Mouse (Mus musculus) small intestine, adult 2 months (tissue): Measurements from ENCODE around the gene Olfr23. TPM values are rescaled to one million over a fixed set of nuclear protein-coding genes. Genes with fewer than 3 reads are reported as not detected.
"Not testable (repeated sequence)": the region's sequence is repeated elsewhere in the genome, so short reads cannot be mapped to it uniquely, and the experiment has no call there.

Experiments used
- H3K27ac ChIP-seq: fragments of 200-500 bp; 2 replicates; pipeline ENCODE4 v1.5.1; 2012; ENCODE audit warnings: low read depth, low read length, control low read depth, inconsistent platforms; ENCODE audit not compliant: insufficient read depth
- H3K27me3 ChIP-seq: fragments of 200-500 bp; 2 replicates; pipeline ENCODE4 v1.6.1; 2012; ENCODE audit warnings: mild to moderate bottlenecking, moderate library complexity, low read length, inconsistent platforms; ENCODE audit not compliant: control insufficient read depth, insufficient read depth
- H3K36me3 ChIP-seq: fragments of 200-500 bp; 2 replicates; pipeline ENCODE4 v1.6.1; 2012; ENCODE audit warnings: mild to moderate bottlenecking, low read length, control low read depth, inconsistent platforms; ENCODE audit not compliant: control insufficient read depth, insufficient read depth
- H3K4me1 ChIP-seq: fragments of 200-500 bp; 2 replicates; pipeline ENCODE4 v1.6.1; 2012; ENCODE audit warnings: low read length, inconsistent platforms, mixed read lengths; ENCODE audit not compliant: control insufficient read depth, insufficient read depth, insufficient read length
- H3K4me3 ChIP-seq: fragments of 200-500 bp; 2 replicates; pipeline ENCODE4 v1.5.1; 2012; ENCODE audit warnings: low read depth, mild to moderate bottlenecking, control low read depth, inconsistent platforms, low read length, moderate library complexity
- CTCF ChIP-seq: fragments of 200-500 bp; IDR thresholded peaks from 2 replicates; pipeline ENCODE4 v1.5.1; 2012; ENCODE audit warnings: low read depth, mild to moderate bottlenecking, control low read depth, inconsistent platforms, low read length, moderate library complexity, mixed read lengths; ENCODE audit not compliant: insufficient replicate concordance, insufficient read length; ENCODE audit errors: extremely low read depth
- POLR2A ChIP-seq: fragments of 200-500 bp; IDR thresholded peaks from 2 replicates; pipeline ENCODE4 v1.6.1; 2012; ENCODE audit warnings: low read depth, mild to moderate bottlenecking, control low read depth, inconsistent platforms, low read length, moderate library complexity
- WGBS: fragments of 180-500 bp; shearing (Covaris S2); methylation state at CpG from one replicate; pipeline ENCODE4 v1.1.7; 2018; 5-methylcytosine and 5-hydroxymethylcytosine counted together
- polyA plus RNA-seq: library from polyadenylated mRNA; depleted of rRNA; stranded (reverse); fragments of >200 nt; gene quantifications from 2 replicates; pipeline ENCODE4 v1.2.3, GENCODE M21; 2012; rRNA removed

The Olfr23 gene
- polyA plus RNA-seq = not detected in 2 replicates

- TF ChIP-seq CTCF (no peak), POLR2A (no peak)
- Histone ChIP-seq H3K4me1 (no peaks in the 10 kb centered on the region), H3K4me3 (no peak within 1 kb of the TSS), H3K36me3 (no peaks in the 10 kb centered on the region), H3K27ac (no peak within 1 kb of the TSS), H3K27me3 (no peaks in the 10 kb centered on the region)
These were observed at the start of gene Olfr23 for GRCm38 (mm10) chr11:73936377-73936776. TSS of gene Olfr23 (plus strand) at chr11:73936677.

GRCm38 (mm10) chr11:73890671-73891070, 45.8 kb upstream of the Olfr23 start, which contains the start of gene Olfr394:
TSS of gene Olfr394 (minus strand) at chr11:73890771.
- H3K4me3 ChIP-seq = no peak within 1 kb of the TSS
- no peaks in the 10 kb centered on the region for H3K27me3 ChIP-seq
- no peaks in the 10 kb centered on the region for H3K4me1 ChIP-seq
- H3K36me3 ChIP-seq = no peaks in the 10 kb centered on the region
- TF ChIP-seq POLR2A = no peak
- TF ChIP-seq CTCF = no peak
- WGBS = 85% methylated on average over 1 of the region's 1 CpGs
- no peak within 1 kb of the TSS for H3K27ac ChIP-seq

- not testable (repeated sequence) for H3K4me1 ChIP-seq, H3K27me3 ChIP-seq, H3K4me3 ChIP-seq, H3K36me3 ChIP-seq, H3K27ac ChIP-seq
- 70% methylated on average over 4 of the region's 4 CpGs for WGBS
These were observed 27.3 kb upstream of the Olfr23 start, which contains the start of gene Olfr395 for GRCm38 (mm10) chr11:73909199-73909598. TSS of gene Olfr395 (minus strand) at chr11:73909299.

GRCm38 (mm10) chr11:73960517-73960916, 24.0 kb downstream of the Olfr23 start, which contains the start of gene Olfr397:
TSS of gene Olfr397 (plus strand) at chr11:73960817.
- no peak within 1 kb of the TSS for H3K4me3 ChIP-seq
- WGBS = 74% methylated on average over 1 of the region's 1 CpGs
- no peak for TF ChIP-seq POLR2A
- no peak for TF ChIP-seq CTCF
- no peaks in the 10 kb centered on the region for H3K4me1 ChIP-seq
- H3K36me3 ChIP-seq = no peaks in the 10 kb centered on the region
- no peak within 1 kb of the TSS for H3K27ac ChIP-seq
- no peaks in the 10 kb centered on the region for H3K27me3 ChIP-seq

GRCm38 (mm10) chr11:73990307-73990706, 53.8 kb downstream of the Olfr23 start, which contains the start of gene Olfr398:
TSS of gene Olfr398 (minus strand) at chr11:73990407.
- H3K4me3 ChIP-seq = no peak within 1 kb of the TSS
- TF ChIP-seq CTCF = no peak
- no peaks in the 10 kb centered on the region for H3K36me3 ChIP-seq
- no peaks in the 10 kb centered on the region for H3K27me3 ChIP-seq
- no peaks in the 10 kb centered on the region for H3K4me1 ChIP-seq
- no peak within 1 kb of the TSS for H3K27ac ChIP-seq

Other genes with a start within 250 kb of the Olfr23 start
- gene Zfp735, start 247.9 kb upstream of the Olfr23 start, polyA plus RNA-seq = not detected in 2 replicates
- gene Olfr389, start 156.0 kb upstream of the Olfr23 start, polyA plus RNA-seq = not detected in 2 replicates
- gene Olfr390, start 153.7 kb upstream of the Olfr23 start, polyA plus RNA-seq = not detected in 2 replicates
- gene Olfr391-ps, start 133.6 kb upstream of the Olfr23 start, polyA plus RNA-seq = not detected in 2 replicates
- not detected in 2 replicates for gene Olfr392, start 119.6 kb upstream of the Olfr23 start, polyA plus RNA-seq
- gene Olfr393, start 85.2 kb upstream of the Olfr23 start, polyA plus RNA-seq = not detected in 2 replicates
- not detected in 2 replicates for gene Olfr394, start 45.9 kb upstream of the Olfr23 start, polyA plus RNA-seq
- gene Olfr395, start 27.4 kb upstream of the Olfr23 start, polyA plus RNA-seq = not detected in 2 replicates
- not detected in 2 replicates for gene Olfr397, start 24.1 kb downstream of the Olfr23 start, polyA plus RNA-seq
- not detected in 2 replicates for gene Olfr398, start 53.7 kb downstream of the Olfr23 start, polyA plus RNA-seq
- not detected in 2 replicates for gene Olfr139, start 119.9 kb downstream of the Olfr23 start, polyA plus RNA-seq
- not detected in 2 replicates for gene Olfr399, start 119.9 kb downstream of the Olfr23 start, polyA plus RNA-seq
- not detected in 2 replicates for gene Zfp616, start 133.3 kb downstream of the Olfr23 start, polyA plus RNA-seq
- not detected in 2 replicates for gene Olfr401, start 177.0 kb downstream of the Olfr23 start, polyA plus RNA-seq
- not detected in 2 replicates for gene Olfr402, start 216.9 kb downstream of the Olfr23 start, polyA plus RNA-seq
- not detected in 2 replicates for gene Olfr403, start 249.6 kb downstream of the Olfr23 start, polyA plus RNA-seq